Mouse (Mus musculus) limb, embryonic 14.5 days (tissue): ENCODE measurements around the gene Fzr1. TPM values are rescaled to one million over a fixed set of nuclear protein-coding genes. Genes with fewer than 3 reads are reported as not detected.

Source experiments
- ATAC-seq: fragments of 200-750 bp; cut with Nextera tagmentation; 2 replicates; pipeline ENCODE4 v1.8.0; 2017; ENCODE audit warnings: low read depth, moderate number of reproducible peaks, moderate TSS enrichment; ENCODE audit not compliant: low FRiP score
- DNase-seq: peaks from one replicate; pipeline ENCODE4 v3.0.0-alpha.2; 2015; ENCODE audit warnings: low spot score
- H3K27ac ChIP-seq: fragments of 300-500 bp; sonication (generic); replicated peaks from 2 replicates; pipeline ENCODE4 v1.5.1; 2014; ENCODE audit warnings: low read depth, mild to moderate bottlenecking, low read length, moderate library complexity, mixed read lengths
- H3K27me3 ChIP-seq: fragments of 300-500 bp; sonication (generic); 2 replicates; pipeline ENCODE4 v1.6.1; 2014; ENCODE audit warnings: low read length, mixed read lengths; ENCODE audit not compliant: control insufficient read depth, insufficient read depth
- H3K36me3 ChIP-seq: fragments of 300-500 bp; sonication (generic); 2 replicates; pipeline ENCODE4 v1.6.1; 2014; ENCODE audit warnings: mild to moderate bottlenecking, low read length, moderate library complexity, mixed read lengths; ENCODE audit not compliant: control insufficient read depth, insufficient read depth
- H3K4me1 ChIP-seq: fragments of 300-500 bp; sonication (generic); 2 replicates; pipeline ENCODE4 v1.6.1; 2014; ENCODE audit warnings: antibody characterized with exemption, low read length, mixed read lengths; ENCODE audit not compliant: control insufficient read depth, insufficient read depth
- H3K4me2 ChIP-seq: fragments of 300-500 bp; sonication (generic); replicated peaks from 2 replicates; pipeline ENCODE4 v1.6.1; 2014; ENCODE audit warnings: low read depth, mild to moderate bottlenecking, low read length, moderate library complexity; ENCODE audit not compliant: severe bottlenecking
- H3K4me3 ChIP-seq: fragments of 300-500 bp; sonication (generic); replicated peaks from 2 replicates; pipeline ENCODE4 v1.5.1; 2014; ENCODE audit warnings: low read length
- H3K9ac ChIP-seq: fragments of 300-500 bp; sonication (generic); 2 replicates; pipeline ENCODE4 v1.6.1; 2014; ENCODE audit warnings: mild to moderate bottlenecking, low read depth, low read length, moderate library complexity; ENCODE audit not compliant: severe bottlenecking
- H3K9me3 ChIP-seq: fragments of 300-500 bp; sonication (generic); 2 replicates; pipeline ENCODE4 v1.6.1; 2016; ENCODE audit warnings: low read length; ENCODE audit not compliant: control insufficient read depth
- POLR2A ChIP-seq: fragments of 200-500 bp; IDR thresholded peaks from 2 replicates; pipeline ENCODE4 v1.8.0; 2012; ENCODE audit warnings: inconsistent platforms, mild to moderate bottlenecking, moderate library complexity, borderline replicate concordance; ENCODE audit not compliant: insufficient read depth, insufficient read length; ENCODE audit errors: extremely low read depth
- WGBS: fragments of 180-500 bp; shearing (Covaris S2); extraction: QIAGEN DNeasy Blood & Tissue Kit; methylation state at CpG from one replicate; pipeline ENCODE4 v1.1.7; 2014; 5-methylcytosine and 5-hydroxymethylcytosine counted together
- polyA plus RNA-seq, 2 experiments: library from polyadenylated mRNA; depleted of rRNA in 1 of 2; stranded (reverse) in 1 of 2; unstranded in 1 of 2; fragments of >200 nt; fragmentation: Nextera tagmentation in 1 of 2; extraction: Ambion mirVana in 1 of 2; gene quantifications; 2 replicates each; pipeline versions ENCODE4 v1.2.1 to v1.2.3; 2012 to 2014

Fzr1 gene
- polyA plus RNA-seq, 2 experiments, result 92.8 to 109 TPM

- peaks cover 18% of the 10 kb centered on the region for H3K4me1 ChIP-seq
- H3K4me3 ChIP-seq, result peak overlapping the region; percentile 30
- TF ChIP-seq POLR2A, result no peak
- 13% methylated on average over 48 of the region's 54 CpGs for WGBS
- peak overlapping the region; percentile 56 for H3K4me2 ChIP-seq
- H3K27ac ChIP-seq, result no peak overlapping the region
- DNase-seq, result no peak
- H3K27me3 ChIP-seq, result peaks cover 26% of the 10 kb centered on the region
- peak overlapping the region; percentile 43 for H3K9ac ChIP-seq
- H3K9me3 ChIP-seq, result no peaks in the 10 kb centered on the region
- ATAC-seq, result no peak
- H3K36me3 ChIP-seq, result peaks cover 40% of the 10 kb centered on the region
Measured at GRCm38 (mm10) chr10:81363436-81364346, 14.6 kb downstream of the Fzr1 start.

DNA sequence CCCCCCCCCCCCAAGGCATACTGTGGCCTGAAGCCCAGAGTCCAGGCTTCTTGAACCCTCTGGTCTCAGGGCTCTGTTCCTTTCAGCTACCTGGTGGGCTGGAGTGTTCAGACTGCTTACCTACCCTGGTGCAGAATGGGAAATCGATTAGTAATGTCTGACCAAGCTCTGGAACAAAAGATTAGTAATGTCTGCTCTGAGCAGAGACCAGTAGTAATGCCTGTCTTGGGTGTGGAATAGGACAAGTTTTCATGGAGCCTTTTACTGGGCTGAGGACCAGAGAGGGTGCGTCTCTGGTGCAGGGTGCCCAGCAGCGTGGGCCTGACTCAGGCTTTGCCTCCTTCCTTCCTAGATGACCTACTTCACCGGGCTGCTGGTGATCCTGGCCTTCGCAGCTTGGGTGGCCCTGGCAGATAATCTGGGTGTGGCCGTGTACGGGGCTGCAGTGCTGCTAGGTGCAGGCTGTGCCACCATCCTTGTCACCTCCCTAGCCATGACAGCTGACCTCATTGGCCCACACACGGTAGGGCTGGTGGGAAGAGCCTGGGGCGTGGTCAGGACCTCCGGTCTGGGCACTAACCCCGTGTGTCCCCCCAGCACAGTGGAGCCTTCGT, 15.9 kb downstream of the Fzr1 start:
- no peak for DNase-seq
- no peak overlapping the region for H3K4me3 ChIP-seq

GRCm38 (mm10) chr10:81360721-81361120, 17.6 kb downstream of the Fzr1 start:
- peaks cover 32% of the 10 kb centered on the region for H3K4me1 ChIP-seq
- no peak for ATAC-seq
- peak overlapping the region; percentile 38 for H3K9ac ChIP-seq

More for the DNA sequence above, 15.9 kb downstream of the Fzr1 start:
- no peak for TF ChIP-seq POLR2A
- H3K9me3 ChIP-seq, result no peaks in the 10 kb centered on the region
- H3K4me1 ChIP-seq, result peaks cover 28% of the 10 kb centered on the region
- no peak for ATAC-seq
- peaks cover 27% of the 10 kb centered on the region for H3K36me3 ChIP-seq
- H3K27me3 ChIP-seq, result peaks cover 26% of the 10 kb centered on the region
- no peak overlapping the region for H3K27ac ChIP-seq
- no peak overlapping the region for H3K9ac ChIP-seq
- WGBS, result 74% methylated on average over 12 of the region's 12 CpGs
- no peak overlapping the region for H3K4me2 ChIP-seq

DNA sequence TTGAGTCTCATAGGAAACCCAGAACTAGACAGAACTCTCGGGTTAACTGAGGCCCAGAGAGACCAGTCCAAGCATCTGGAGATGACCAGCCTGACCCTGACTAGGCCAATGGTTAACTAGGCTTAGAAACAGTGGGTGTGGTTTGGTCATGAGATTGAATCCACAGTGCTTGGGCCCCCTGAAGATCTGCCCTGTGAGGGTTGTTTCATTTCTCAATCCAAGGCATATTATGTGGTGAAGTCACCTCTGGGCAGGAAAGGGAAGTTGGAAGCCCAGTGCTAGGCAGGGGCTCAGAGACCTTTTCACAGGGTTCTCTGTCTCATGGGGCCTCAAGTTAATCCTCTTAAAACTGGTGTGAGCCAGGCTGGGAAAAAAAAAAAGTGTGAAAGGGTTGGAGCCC, 19.5 kb downstream of the Fzr1 start:
- Histone ChIP-seq H3K36me3 (peaks cover 13% of the 10 kb centered on the region; the same call in 1 of the 2 replicates), H3K27me3 (peaks cover 11% of the 10 kb centered on the region), H3K9me3 (no peaks in the 10 kb centered on the region), H3K4me1 (peaks cover 21% of the 10 kb centered on the region), H3K4me2 (peak overlapping the region; percentile 95), H3K4me3 (peak overlapping the region; percentile 72; the same call in 1 of the 2 replicates), H3K27ac (no peak overlapping the region), H3K9ac (peak overlapping the region; percentile 72; the same call in 1 of the 2 replicates)
- no peak for ATAC-seq
- DNase-seq, result no peak
- WGBS, result 67% methylated on average over 1 of the region's 1 CpGs
- TF ChIP-seq POLR2A, result no peak

More at GRCm38 (mm10) chr10:81360721-81361120, 17.6 kb downstream of the Fzr1 start:
- no peak overlapping the region for H3K4me2 ChIP-seq
- H3K9me3 ChIP-seq, result no peaks in the 10 kb centered on the region
- H3K36me3 ChIP-seq, result peaks cover 13% of the 10 kb centered on the region
- DNase-seq, result no peak
- WGBS, result 54% methylated on average over 8 of the region's 8 CpGs
- H3K27me3 ChIP-seq, result peaks cover 26% of the 10 kb centered on the region
- H3K4me3 ChIP-seq, result no peak overlapping the region
- no peak overlapping the region for H3K27ac ChIP-seq
- TF ChIP-seq POLR2A, result no peak

GRCm38 (mm10) chr10:81358209-81358608, 20.1 kb downstream of the Fzr1 start:
- Histone ChIP-seq H3K36me3 (peaks cover 13% of the 10 kb centered on the region; the same call in 1 of the 2 replicates), H3K4me1 (peaks cover 18% of the 10 kb centered on the region), H3K4me3 (peak overlapping the region; percentile 72), H3K4me2 (peak overlapping the region; percentile 95), H3K27ac (no peak overlapping the region), H3K9ac (peak overlapping the region; percentile 72), H3K9me3 (no peaks in the 10 kb centered on the region), H3K27me3 (peaks cover 6% of the 10 kb centered on the region)
- no peak for TF ChIP-seq POLR2A
- DNase-seq (no peak), ATAC-seq (no peak)
- 39% methylated on average over 4 of the region's 4 CpGs for WGBS
